Mouse (Mus musculus): ENCODE data around the gene Kmt2b.
A peak's percentile ranks its signal among the peaks of the same experiment; 100 is the strongest.

Kmt2b gene

DNA sequence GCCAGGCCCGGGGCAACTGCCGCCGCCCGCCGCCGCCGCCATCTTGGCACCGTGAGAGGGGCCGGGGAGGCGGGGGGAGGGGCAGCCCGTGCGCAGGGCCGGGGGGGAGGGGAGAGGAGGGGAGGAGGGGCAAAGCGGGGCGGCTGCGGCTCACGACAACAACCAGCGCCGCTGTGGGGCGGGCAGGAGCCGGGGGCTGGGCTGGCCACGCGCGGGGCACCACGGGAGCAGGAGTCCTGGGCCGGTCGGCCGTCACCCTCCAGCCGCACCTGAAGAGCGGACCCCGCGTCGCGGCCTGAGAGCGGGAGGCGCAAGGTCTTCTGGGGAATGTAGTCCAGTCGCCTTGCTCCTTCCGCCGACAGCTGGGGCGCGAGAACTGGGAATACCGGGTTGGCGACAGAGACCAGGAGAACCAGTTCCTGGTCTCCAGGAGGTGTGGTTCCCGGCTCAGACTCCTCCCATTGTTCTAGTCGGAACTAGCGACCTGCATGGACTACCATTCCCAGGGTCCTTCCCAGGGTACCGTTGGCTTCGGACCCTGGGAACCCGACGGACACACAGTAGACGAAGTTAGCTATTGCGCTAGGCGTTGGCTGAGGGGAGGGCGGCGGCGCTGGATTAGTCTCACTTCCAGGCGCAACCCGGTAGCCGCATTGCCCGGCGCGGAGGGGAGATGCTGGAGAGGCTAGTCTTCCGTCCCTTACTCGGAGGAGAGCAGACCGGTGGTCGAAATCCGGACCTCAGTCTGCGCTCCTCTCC is at the start of gene Kmt2b:
Gene Kmt2b (minus strand): TSS at position 51 of the 759 bp plus-strand sequence.
- DNase-seq (ENCODE audit: extremely low read depth, insufficient read length, low spot score) = peak; percentile 98

DNA sequence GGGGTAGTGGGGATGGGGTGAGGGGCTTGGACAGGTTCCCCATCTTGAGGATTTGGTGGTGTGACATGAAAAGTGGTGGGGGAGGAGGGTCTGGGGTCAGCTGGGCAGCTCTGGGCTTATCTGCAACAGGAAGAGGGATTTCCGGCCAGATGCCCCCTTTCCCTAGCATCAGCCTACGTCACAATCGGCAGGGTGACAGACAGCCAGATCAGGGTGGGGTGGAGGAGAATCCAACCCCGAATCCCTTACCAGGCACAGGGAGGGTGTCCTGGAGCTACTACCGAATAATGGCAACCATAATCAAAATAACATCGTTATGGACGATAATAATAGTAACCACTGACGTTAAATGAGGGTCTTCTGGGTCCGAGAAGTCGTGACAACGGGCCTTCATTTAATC is 47.9 kb upstream of the Kmt2b start:
- no peak for DNase-seq (ENCODE audit: extremely low read depth, insufficient read length, low spot score)

DNA sequence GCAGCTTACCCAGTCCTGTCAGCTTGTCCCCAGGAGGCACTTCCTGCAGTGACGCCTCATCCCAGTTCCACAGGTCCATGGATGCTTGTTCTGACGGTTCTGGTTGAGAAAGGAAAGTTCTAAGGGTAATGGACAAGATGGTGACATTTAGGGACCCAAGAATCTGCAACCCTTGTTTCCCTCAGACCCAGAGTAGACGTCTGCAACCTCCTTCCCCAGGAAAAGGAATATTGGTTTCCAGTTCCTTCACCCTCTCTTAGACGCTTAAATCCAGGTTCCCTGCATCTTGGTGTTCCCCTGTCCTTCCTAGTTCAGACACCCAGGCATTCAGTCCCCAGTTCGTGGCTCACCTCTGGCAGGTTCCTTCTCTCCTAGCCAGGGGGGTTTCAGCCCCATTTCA is 47.2 kb upstream of the Kmt2b start, which contains the start of gene Etv2:
Gene Etv2 (minus strand): TSS at position 101 of the 400 bp plus-strand sequence.
- no peak for DNase-seq (ENCODE audit: extremely low read depth, insufficient read length, low spot score)

- no peak for DNase-seq (ENCODE audit: extremely low read depth, insufficient read length, low spot score)
Observed at GRCm38 (mm10) chr7:30634621-30635020, 46.1 kb upstream of the Kmt2b start.

DNA sequence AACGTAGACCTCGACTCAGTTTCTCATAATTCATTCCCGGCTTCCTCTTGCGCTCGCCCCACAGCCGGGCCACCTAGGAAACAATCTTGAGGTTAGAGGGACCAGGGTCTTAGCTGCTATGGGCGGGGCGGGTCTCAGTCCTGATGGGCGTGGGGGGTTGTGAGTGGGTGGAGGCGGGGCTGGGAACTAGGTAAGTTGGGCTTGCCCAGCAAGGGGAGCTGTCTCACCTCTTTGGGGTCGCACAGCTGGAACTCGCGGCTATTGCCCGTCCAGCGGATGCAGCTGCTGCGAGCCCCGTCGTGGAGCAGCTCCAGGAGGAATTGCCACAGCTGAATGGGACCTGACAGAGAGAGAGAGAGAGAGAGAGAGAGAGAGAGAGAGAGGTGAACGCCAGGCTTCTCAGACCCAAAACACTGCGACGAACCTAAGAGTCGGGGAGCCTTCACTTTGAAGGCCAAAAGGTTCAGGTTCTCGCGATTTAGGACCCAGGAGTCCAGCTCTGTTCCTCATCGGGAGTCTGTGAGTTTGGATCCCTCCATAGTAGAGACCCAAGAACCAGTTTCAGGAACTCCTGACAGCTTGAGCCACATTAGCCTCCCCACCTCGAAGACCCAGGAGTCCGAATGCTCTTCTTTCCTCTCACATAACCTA is 45.4 kb upstream of the Kmt2b start:
- no peak for DNase-seq (ENCODE audit: extremely low read depth, insufficient read length, low spot score)

- no peak for DNase-seq (ENCODE audit: extremely low read depth, insufficient read length, low spot score)
Observed at GRCm38 (mm10) chr7:30629013-30629412, 40.5 kb upstream of the Kmt2b start.

DNA sequence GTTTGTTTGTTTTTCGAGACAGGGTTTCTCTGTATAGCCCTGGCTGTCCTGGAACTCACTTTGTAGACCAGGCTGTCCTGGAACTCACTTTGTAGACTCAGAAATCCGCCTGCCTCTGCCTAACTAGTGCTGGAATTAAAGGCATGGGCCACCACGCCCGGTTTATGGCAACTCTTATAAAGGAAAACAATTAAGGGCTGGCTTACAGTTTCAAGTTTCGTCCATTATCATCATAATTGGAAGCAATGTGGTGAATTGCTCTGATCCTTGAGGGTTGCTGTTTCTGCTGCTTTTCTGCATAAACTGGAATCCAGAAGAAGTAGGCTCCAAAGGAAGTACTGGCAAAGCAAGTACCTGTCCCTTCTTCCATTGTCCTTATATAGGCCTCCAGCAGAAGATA is 38.1 kb upstream of the Kmt2b start:
- no peak for DNase-seq (ENCODE audit: extremely low read depth, insufficient read length, low spot score)

DNA sequence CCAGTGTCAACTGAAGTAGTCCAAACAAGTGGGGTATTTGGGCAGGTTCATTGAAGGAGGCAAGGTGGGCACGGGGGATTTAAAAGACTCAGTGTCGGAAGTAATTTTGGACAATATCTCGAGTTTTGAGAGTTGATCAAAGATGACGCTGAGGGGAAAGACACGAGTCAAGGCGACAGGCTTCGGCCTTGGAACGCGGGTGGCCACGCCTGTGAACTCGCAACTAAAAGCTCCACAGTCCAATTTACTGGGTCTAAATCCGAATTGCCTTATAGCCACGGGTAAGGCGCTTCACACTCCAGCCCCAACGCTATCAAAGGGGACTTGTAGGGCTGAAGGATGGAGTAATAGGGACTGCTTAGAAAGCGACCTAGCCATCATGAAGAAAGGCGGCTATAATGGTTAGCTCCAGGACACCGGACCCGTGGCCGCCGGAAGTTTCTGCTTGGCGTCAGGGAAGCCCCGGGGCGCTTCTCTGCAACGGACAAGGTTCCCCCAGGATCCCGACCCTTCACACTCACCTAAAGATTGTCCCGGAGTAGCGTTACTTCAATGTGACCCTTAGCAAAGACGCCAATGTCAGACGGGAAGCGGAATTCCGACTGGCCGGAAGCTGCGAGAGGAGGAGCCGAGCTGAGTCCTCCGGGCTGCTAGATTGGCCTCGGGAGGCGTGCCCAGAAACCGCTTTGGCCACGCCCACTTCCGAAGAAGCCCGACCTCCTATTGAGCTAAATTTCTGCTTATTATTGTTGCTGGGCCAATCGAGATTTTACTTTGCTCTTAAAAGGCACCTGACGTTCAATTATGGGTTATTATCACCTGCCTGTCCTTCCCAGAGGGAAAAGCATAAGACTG is 37.2 kb upstream of the Kmt2b start, which contains the start of gene Cox6b1:
Gene Cox6b1 (minus strand): TSS at position 622 of the 855 bp plus-strand sequence.
- DNase-seq (ENCODE audit: extremely low read depth, insufficient read length, low spot score) = peak; percentile 91

DNA sequence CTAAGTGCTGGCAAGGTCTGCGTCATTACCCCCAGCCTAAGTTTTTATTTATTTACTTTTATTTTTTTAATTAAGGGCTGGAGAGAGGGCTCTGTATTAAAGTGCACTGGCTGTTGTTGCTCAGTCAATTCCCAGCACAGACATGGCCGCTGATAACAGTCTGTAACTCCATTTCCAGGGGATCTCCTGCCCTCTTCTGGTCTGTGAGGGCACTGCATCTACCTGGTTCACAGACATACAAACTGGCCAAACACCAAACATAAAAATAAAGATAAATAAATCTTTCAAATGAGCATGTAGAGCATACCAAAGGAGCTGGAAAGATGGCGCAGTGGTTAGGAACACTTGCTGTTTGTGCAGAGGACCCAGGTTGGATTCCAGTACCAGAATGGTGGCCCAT is 30.7 kb upstream of the Kmt2b start:
- DNase-seq (ENCODE audit: extremely low read depth, insufficient read length, low spot score) = no peak

DNA sequence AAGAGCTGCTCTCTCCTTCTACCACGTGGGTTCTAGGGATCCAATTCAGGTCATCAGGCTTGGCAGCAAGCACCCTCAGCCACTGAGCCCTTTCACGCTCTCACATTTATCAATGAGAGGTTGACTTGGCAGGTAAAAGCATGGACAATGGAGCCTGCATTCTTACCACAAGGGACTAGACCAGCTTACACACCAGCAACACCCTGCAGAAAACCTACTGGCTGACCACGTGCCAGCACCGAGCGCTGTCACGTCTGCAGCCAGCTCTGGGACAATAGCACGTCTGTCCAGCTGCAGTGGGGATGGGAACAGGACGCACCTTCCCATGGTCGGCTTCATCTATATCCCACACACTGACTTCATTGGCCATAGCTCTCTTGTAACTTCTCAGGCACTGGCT is 30.1 kb upstream of the Kmt2b start:
- no peak for DNase-seq (ENCODE audit: extremely low read depth, insufficient read length, low spot score)

DNA sequence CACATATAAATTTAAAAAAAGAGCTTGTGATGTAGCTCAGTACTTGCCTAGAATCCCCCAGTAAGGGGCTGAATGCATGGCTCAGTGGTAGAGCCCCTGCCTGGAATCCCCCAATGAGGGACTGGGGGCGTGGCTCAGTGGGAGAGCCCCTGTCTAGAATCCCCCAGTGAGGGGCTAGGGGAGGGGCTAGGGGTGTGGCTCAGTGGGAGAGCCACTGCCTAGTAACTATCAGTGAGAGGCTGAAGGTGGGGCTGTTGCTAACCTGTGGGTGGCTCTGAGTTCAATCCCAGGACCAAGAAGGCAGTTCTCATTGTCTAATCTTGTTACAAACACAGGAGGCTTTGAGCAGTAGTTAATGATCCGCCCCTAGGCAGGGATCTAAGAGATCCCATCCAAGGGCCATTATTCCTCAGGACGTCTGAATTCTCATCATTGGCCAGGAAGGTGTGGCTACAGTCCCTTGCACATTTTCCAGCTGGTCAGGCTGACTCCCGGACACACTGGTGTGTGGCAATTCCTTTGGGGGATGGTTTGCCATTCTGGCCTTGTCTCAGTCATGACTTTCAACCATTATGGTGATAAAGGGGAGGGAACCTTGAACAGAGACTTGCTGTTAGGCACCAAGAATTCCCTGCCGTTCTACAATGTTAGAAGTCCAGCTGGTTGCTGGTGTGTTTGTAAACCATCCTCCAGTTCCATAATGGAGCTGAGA is 26.7 kb upstream of the Kmt2b start:
- no peak for DNase-seq (ENCODE audit: extremely low read depth, insufficient read length, low spot score)

DNA sequence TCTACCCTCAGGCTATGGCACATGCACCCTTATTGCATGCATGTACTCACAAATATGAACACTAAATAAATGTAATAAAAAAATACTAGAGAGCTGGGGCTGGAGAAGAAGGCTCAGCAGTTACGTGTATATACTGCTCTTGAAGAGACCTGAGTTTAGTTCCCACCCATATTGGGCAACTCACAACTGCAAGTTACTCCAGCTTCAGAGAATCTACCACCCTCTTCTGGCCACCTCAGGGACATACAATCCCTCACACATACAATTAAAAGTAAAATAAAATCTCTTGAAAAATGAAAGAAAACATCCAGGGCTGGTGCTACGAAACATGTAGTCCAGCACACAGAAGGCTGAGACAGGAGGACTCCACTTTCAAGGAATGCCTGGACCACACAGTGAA is 25.9 kb upstream of the Kmt2b start:
- DNase-seq (ENCODE audit: extremely low read depth, insufficient read length, low spot score) = no peak

GRCm38 (mm10) chr7:30613529-30614112 is 25.1 kb upstream of the Kmt2b start:
- no peak for DNase-seq (ENCODE audit: extremely low read depth, insufficient read length, low spot score)

DNA sequence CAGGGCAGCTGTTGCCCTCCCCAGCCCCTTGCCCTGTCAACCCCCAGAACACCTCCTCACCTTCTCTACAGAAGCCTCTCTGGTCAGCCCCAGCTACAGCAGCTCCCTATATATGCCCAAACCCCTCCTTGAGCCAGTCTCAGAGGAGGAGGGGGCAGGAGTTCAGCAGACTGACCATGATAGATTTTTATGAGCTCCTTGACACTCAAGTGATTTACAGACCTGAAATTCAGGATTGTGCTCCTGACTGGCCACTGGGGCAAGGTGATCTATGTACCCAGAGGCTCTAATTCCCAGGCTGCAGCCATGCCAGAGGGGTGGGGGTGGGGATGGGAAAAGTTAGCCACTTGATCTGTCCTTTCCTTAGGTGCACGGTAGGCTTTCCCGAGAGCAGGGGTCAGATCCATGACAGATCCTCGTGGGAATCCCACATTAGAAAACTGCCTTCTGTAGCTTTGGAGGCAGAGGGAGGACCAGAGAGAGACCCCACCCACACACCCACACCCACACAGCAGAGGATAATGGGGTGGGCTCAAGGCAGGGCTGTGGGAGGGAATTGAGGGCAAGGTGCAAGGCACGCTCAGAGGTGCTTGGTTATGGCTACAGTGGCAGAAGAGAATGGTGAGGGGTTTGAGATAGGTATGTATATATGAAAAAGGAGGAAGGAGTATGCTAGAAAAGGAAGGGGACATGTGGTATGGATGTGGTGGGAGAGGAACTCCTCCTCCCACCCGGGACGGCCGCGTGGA is 24.3 kb upstream of the Kmt2b start, which contains the start of gene Upk1a:
Gene Upk1a (minus strand): TSS at position 194 of the 749 bp plus-strand sequence.
- no peak for DNase-seq (ENCODE audit: extremely low read depth, insufficient read length, low spot score)

DNA sequence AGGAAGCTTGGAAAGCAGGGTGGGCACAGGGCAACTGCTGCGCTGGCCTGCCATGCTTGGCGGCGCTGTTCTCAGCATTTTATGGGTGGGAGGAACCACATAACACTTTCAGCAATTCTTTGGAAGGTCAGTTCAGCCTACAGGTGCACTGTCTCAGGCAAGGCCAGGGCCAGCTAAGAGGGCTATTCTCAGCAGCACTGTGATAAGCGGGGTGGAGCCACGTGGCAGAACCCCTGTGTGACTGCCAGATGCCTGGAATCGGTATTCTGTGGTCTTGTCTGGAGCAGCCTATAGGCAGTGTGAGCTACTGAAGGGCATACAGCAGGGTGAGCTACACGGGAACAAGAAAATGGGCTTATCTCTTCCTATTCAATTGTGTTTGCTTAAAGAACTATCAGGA is 21.5 kb upstream of the Kmt2b start:
- no peak for DNase-seq (ENCODE audit: extremely low read depth, insufficient read length, low spot score)

DNA sequence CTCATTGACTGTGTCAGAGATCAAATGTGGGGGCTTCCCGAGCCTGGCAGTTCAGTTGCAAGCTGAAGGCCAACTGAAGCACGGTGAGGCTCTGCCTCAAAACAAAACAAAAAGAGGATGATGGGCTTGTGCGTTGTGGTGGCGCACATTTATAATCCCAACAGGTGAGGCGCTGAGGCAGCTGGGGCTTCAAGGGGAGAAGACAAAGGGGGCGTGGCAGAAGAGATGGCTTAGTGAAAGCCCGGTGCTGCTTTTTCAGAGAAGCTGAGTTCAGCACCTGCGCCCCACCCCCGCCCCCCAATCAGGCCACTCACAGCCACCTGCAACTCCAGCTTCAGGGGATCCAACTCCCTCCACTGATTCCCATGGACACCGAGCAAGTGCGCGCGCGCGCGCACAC is 19.9 kb upstream of the Kmt2b start:
- no peak for DNase-seq (ENCODE audit: extremely low read depth, insufficient read length, low spot score)

GRCm38 (mm10) chr7:30607706-30608309 is 19.3 kb upstream of the Kmt2b start:
- no peak for DNase-seq (ENCODE audit: extremely low read depth, insufficient read length, low spot score)

GRCm38 (mm10) chr7:30604944-30605343 is 16.4 kb upstream of the Kmt2b start:
- DNase-seq (ENCODE audit: extremely low read depth, insufficient read length, low spot score) = no peak

GRCm38 (mm10) chr7:30604424-30604823 is 15.9 kb upstream of the Kmt2b start:
- DNase-seq (ENCODE audit: extremely low read depth, insufficient read length, low spot score) = no peak

Data from 3134 (cell line).